Mouse (Mus musculus): ENCODE data around the gene Ptprg.

Gene Ptprg

GRCm38 (mm10) chr14:11618140-11618705, 64.9 kb downstream of the Ptprg start:
- DNase-seq (ENCODE audit: low spot score in 2 of 2) = no peak

- no peak for DNase-seq (ENCODE audit: low spot score in 2 of 2)
Observed at GRCm38 (mm10) chr14:11619606-11620005, 66.3 kb downstream of the Ptprg start.

- no peak for DNase-seq (ENCODE audit: low spot score in 2 of 2)
Observed at GRCm38 (mm10) chr14:11620314-11620713, 67.0 kb downstream of the Ptprg start.

- DNase-seq (ENCODE audit: low spot score in 2 of 2) = no peak
Observed at GRCm38 (mm10) chr14:11620962-11621568, 67.7 kb downstream of the Ptprg start.

- no peak for DNase-seq (ENCODE audit: low spot score in 2 of 2)
Observed at GRCm38 (mm10) chr14:11623576-11623975, 70.2 kb downstream of the Ptprg start.

GRCm38 (mm10) chr14:11630736-11631135, 77.4 kb downstream of the Ptprg start:
- no peak for DNase-seq (ENCODE audit: low spot score in 2 of 2)

- DNase-seq (ENCODE audit: low spot score in 2 of 2) = no peak
Observed at GRCm38 (mm10) chr14:11631505-11631904, 78.2 kb downstream of the Ptprg start.

- DNase-seq (ENCODE audit: low spot score in 2 of 2) = no peak
Observed at GRCm38 (mm10) chr14:11637673-11638072, 84.3 kb downstream of the Ptprg start.

- no peak for DNase-seq (ENCODE audit: low spot score in 2 of 2)
Observed at GRCm38 (mm10) chr14:11639366-11639765, 86.0 kb downstream of the Ptprg start.

GRCm38 (mm10) chr14:11640372-11640771, 87.0 kb downstream of the Ptprg start:
- DNase-seq (ENCODE audit: low spot score in 2 of 2) = no peak

GRCm38 (mm10) chr14:11640996-11641395, 87.7 kb downstream of the Ptprg start:
- no peak for DNase-seq (ENCODE audit: low spot score in 2 of 2)

GRCm38 (mm10) chr14:11642977-11643376, 89.6 kb downstream of the Ptprg start:
- no peak for DNase-seq (ENCODE audit: low spot score in 2 of 2)

GRCm38 (mm10) chr14:11657374-11657773, 104.0 kb downstream of the Ptprg start:
- no peak for DNase-seq (ENCODE audit: low spot score in 2 of 2)

GRCm38 (mm10) chr14:11663661-11664215, 110.4 kb downstream of the Ptprg start:
- no peak for DNase-seq (ENCODE audit: low spot score in 2 of 2)

- DNase-seq (ENCODE audit: low spot score in 2 of 2) = no peak
Observed at GRCm38 (mm10) chr14:11664302-11664701, 111.0 kb downstream of the Ptprg start.

GRCm38 (mm10) chr14:11665046-11665445, 111.7 kb downstream of the Ptprg start:
- DNase-seq (ENCODE audit: low spot score in 2 of 2) = no peak

- no peak for DNase-seq (ENCODE audit: low spot score in 2 of 2)
Observed at GRCm38 (mm10) chr14:11667762-11668161, 114.4 kb downstream of the Ptprg start.

GRCm38 (mm10) chr14:11670847-11671246, 117.5 kb downstream of the Ptprg start:
- no peak for DNase-seq (ENCODE audit: low spot score in 2 of 2)

- DNase-seq (ENCODE audit: low spot score in 2 of 2) = no peak
Observed at GRCm38 (mm10) chr14:11672981-11673547, 119.7 kb downstream of the Ptprg start.

GRCm38 (mm10) chr14:11678201-11678600, 124.9 kb downstream of the Ptprg start:
- no peak for DNase-seq (ENCODE audit: low spot score in 2 of 2)

GRCm38 (mm10) chr14:11679741-11680140, 126.4 kb downstream of the Ptprg start:
- no peak for DNase-seq (ENCODE audit: low spot score in 2 of 2)

- no peak for DNase-seq (ENCODE audit: low spot score in 2 of 2)
Observed at GRCm38 (mm10) chr14:11680621-11681020, 127.3 kb downstream of the Ptprg start.

GRCm38 (mm10) chr14:11682441-11682840, 129.1 kb downstream of the Ptprg start:
- DNase-seq (ENCODE audit: low spot score in 2 of 2) = no peak
